Mouse (Mus musculus) C2C12 (cell line): ENCODE data around the gene Pear1.
"Not testable (repeated sequence)": the region's sequence is repeated elsewhere in the genome, so short reads cannot be mapped to it uniquely, and the experiment has no call there.

Source experiments
- CEBPB ChIP-seq: IDR thresholded peaks from one replicate; pipeline ENCODE4 v1.6.1; 2011; ENCODE audit warnings: low read depth, mild to moderate bottlenecking, control low read depth, moderate library complexity
- CTCF ChIP-seq: IDR thresholded peaks from one replicate; pipeline ENCODE4 v1.5.1; 2011; ENCODE audit not compliant: control insufficient read depth, insufficient read depth, insufficient read length
- FOSL1 ChIP-seq: IDR thresholded peaks from one replicate; pipeline ENCODE4 v1.8.0; 2011; ENCODE audit warnings: mild to moderate bottlenecking, low read length; ENCODE audit not compliant: poor library complexity, insufficient read depth, severe bottlenecking
- MAX ChIP-seq: IDR thresholded peaks from one replicate; pipeline ENCODE4 v1.6.1; 2011; ENCODE audit warnings: mild to moderate bottlenecking, control low read depth
- MYOD1 ChIP-seq: IDR thresholded peaks from one replicate; pipeline ENCODE4 v1.6.1; 2011; ENCODE audit warnings: low read depth; ENCODE audit not compliant: control insufficient read depth, insufficient read length
- USF1 ChIP-seq: IDR thresholded peaks from one replicate; pipeline ENCODE4 v1.6.1; 2011; ENCODE audit warnings: low read depth, mild to moderate bottlenecking, control low read depth, moderate library complexity

DNA sequence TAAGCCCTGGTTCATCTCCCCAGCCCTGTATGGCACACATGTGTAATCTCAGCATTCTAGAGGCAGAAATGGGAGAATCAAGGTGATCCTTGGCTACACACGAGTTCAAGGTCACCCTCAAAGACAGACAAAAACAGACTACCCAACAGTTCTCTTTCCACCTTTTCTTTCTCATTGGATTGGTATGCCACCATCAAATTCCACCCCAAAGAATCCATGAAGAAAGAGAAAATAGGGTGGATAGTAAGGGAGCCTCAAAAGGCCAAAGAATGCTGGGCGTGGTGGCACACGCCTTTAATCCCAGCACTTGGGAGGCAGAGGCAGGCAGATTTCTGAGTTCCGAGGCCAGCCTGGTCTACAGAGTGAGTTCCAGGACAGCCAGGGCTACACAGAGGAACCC, 40.0 kb upstream of the Pear1 start:
- not testable (repeated sequence) for TF ChIP-seq CTCF, USF1, CEBPB, MAX, MYOD1, FOSL1
